Mouse (Mus musculus): ENCODE data around the gene Fbxw2. TPM values are rescaled to one million over a fixed set of nuclear protein-coding genes. Genes with fewer than 3 reads are reported as not detected.
"Not testable (repeated sequence)": the region's sequence is repeated elsewhere in the genome, so short reads cannot be mapped to it uniquely, and the experiment has no call there.

Fbxw2 gene
- polyA plus RNA-seq, 1 experiment: 14.9 TPM

DNA sequence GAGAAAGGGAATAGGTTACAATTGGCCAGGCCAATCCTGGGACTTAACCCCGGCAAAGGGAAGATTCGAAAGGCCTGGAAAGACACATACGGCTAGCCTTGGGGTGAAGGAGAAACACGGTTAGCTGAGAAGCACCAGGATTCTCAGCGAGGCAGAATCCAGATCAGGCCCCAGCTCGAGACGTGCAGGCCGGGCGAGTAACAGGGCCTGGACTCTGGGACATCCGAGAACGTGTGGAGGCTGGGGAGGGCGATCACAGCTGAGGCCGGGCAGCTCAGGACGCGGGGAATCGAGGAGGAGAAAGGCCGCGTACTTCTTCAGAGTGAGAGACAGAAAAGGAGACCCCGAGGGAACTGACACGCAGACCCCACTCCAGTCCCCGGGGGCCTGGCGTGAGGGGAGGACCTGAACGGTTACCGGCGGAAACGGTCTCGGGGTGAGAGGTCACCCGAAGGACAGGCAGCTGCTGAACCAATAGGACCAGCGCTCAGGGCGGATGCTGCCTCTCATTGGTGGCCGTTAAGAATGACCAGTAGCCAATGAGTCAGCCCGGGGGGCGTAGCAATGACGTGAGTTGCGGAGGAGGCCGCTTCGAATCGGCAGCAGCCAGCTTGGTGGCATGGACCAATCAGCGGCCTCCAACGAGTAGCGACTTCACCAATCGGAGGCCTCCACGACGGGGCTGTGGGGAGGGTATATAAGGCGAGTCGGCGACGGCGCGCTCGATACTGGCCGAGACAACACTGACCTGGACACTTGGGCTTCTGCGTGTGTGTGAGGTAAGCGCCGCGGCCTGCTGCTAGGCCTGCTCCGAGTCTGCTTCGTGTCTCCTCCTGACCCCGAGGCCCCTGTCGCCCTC is 54.5 kb downstream of the Fbxw2 start, which contains the start of gene Hspa5:
Gene Hspa5, plus strand, starts transcription at position 603 of the 859 bp plus-strand sequence.
- H3K4me3 ChIP-seq (ENCODE audit: control insufficient read depth, low read depth, low read length): peak within 1 kb of the TSS; percentile 89
- peaks cover 4% of the 10 kb centered on the region for H3K36me3 ChIP-seq (ENCODE audit: control insufficient read depth, insufficient read depth, low read length)
- peaks cover 2% of the 10 kb centered on the region; the same call in 1 of the 2 replicates for H3K4me1 ChIP-seq (ENCODE audit: control insufficient read depth, insufficient read depth, low read length)
- TF ChIP-seq POLR2A (IDR thresholded peaks at IDR 0.05; ENCODE audit: control insufficient read depth, low read depth, low read length) (peak; percentile 100), CTCF (IDR thresholded peaks at IDR 0.05; ENCODE audit: control insufficient read depth, insufficient read depth, insufficient replicate concordance, low read depth, low read length) (0 out of 2 replicates have a peak, but pooled peaks have one; percentile 7)
- H3K27ac ChIP-seq (ENCODE audit: control insufficient read depth, insufficient read depth, low read depth, low read length): peak within 1 kb of the TSS; percentile 100
- no peaks in the 10 kb centered on the region for H3K27me3 ChIP-seq (ENCODE audit: control insufficient read depth, insufficient read depth, low read length)

DNA sequence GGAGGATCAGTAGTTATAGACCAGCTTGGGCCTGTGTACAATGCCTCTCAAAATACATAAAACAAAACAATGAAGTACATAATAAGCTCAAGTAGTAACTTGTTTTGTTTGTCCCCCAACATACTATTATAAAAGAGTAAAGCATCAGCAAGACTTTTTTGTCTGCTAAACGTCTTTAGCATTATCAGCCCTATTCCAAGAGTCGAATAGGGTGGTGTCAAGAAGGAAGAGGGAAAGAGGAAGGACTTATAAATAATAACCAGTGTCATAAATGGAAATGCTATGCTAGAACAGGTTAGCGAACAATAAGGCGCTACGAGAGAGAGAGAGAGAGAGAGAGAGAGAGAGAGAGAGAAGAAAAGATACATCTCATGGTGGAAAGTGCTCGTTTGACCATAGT is 55.2 kb downstream of the Fbxw2 start:
- H3K4me3 ChIP-seq (ENCODE audit: control insufficient read depth, low read depth, low read length): peak overlapping the region; percentile 89
- peaks cover 4% of the 10 kb centered on the region for H3K36me3 ChIP-seq (ENCODE audit: control insufficient read depth, insufficient read depth, low read length)
- TF ChIP-seq POLR2A (IDR thresholded peaks at IDR 0.05; ENCODE audit: control insufficient read depth, low read depth, low read length): no peak
- no peak for TF ChIP-seq CTCF (IDR thresholded peaks at IDR 0.05; ENCODE audit: control insufficient read depth, insufficient read depth, insufficient replicate concordance, low read depth, low read length)
- no peaks in the 10 kb centered on the region for H3K27me3 ChIP-seq (ENCODE audit: control insufficient read depth, insufficient read depth, low read length)
- peaks cover 2% of the 10 kb centered on the region; the same call in 1 of the 2 replicates for H3K4me1 ChIP-seq (ENCODE audit: control insufficient read depth, insufficient read depth, low read length)
- peak overlapping the region; percentile 100 for H3K27ac ChIP-seq (ENCODE audit: control insufficient read depth, insufficient read depth, low read depth, low read length)

DNA sequence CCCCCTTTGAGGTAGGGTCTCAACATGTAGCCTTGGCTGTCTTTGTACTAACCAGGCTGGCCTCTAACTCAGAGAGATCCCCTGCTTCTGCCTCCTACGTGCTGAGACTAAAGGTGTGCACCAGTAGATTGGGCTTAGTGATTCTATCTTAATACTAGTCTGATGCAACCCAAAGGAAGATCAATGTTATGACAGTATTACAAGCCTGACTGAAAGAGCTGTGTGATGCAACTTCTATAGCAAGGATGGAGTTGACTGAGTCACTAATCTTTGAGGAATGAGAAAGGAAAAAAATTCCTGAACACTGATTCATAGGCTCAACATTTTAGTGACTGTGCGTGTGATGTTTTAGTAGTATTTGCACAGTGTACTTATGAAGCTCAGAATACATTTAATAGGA is 56.1 kb downstream of the Fbxw2 start:
- H3K36me3 ChIP-seq (ENCODE audit: control insufficient read depth, insufficient read depth, low read length): peaks cover 4% of the 10 kb centered on the region
- peak overlapping the region; percentile 71 for H3K4me3 ChIP-seq (ENCODE audit: control insufficient read depth, low read depth, low read length)
- H3K27ac ChIP-seq (ENCODE audit: control insufficient read depth, insufficient read depth, low read depth, low read length): no peak overlapping the region
- no peaks in the 10 kb centered on the region for H3K27me3 ChIP-seq (ENCODE audit: control insufficient read depth, insufficient read depth, low read length)
- H3K4me1 ChIP-seq (ENCODE audit: control insufficient read depth, insufficient read depth, low read length): peaks cover 2% of the 10 kb centered on the region; the same call in 1 of the 2 replicates
- TF ChIP-seq CTCF (IDR thresholded peaks at IDR 0.05; ENCODE audit: control insufficient read depth, insufficient read depth, insufficient replicate concordance, low read depth, low read length) (no peak), POLR2A (IDR thresholded peaks at IDR 0.05; ENCODE audit: control insufficient read depth, low read depth, low read length) (no peak)

DNA sequence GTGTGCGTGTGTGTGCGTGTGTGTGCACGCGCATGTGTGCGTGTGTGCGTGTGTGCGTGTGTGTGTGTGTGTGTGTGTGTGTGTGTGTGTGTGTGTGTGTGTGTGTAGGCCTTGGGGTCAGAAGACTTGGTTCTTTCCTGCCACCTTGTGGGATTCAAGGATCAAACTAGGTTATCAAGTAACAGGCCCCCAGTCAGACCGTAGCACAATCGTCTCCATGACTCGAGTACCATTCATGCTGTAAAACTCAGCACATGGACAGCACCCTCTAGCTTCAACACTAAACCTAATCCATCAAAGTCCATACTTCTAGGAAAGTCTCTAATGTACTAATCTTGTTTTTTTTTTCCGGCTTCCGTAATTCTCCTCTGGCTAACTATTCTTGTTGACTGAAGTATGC is 61.3 kb downstream of the Fbxw2 start:
- H3K27me3 ChIP-seq (ENCODE audit: control insufficient read depth, insufficient read depth, low read length): no peaks in the 10 kb centered on the region
- TF ChIP-seq CTCF (IDR thresholded peaks at IDR 0.05; ENCODE audit: control insufficient read depth, insufficient read depth, insufficient replicate concordance, low read depth, low read length) (no peak), POLR2A (IDR thresholded peaks at IDR 0.05; ENCODE audit: control insufficient read depth, low read depth, low read length) (no peak)
- H3K36me3 ChIP-seq (ENCODE audit: control insufficient read depth, insufficient read depth, low read length): no peaks in the 10 kb centered on the region
- H3K27ac ChIP-seq (ENCODE audit: control insufficient read depth, insufficient read depth, low read depth, low read length): no peak overlapping the region
- no peak overlapping the region for H3K4me3 ChIP-seq (ENCODE audit: control insufficient read depth, low read depth, low read length)
- H3K4me1 ChIP-seq (ENCODE audit: control insufficient read depth, insufficient read depth, low read length): no peaks in the 10 kb centered on the region

DNA sequence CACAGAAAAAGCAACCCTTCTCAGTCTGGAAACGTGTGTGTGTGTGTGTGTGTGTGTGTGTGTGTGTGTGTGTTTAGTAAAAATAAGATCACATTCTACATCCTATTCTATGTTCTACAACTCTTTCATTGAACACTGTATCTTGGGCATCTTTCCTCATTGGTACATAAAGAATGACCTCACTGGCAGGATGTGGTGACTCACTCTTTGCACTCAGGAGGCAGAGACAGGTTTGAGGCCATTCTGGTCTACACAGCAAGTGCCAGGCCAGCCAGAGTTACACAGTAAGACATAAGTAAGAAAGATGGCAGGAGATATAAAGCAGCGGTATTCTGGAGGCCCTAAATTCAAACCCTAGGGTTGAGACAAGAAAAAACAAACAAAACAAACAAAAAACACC is 63.2 kb downstream of the Fbxw2 start:
- H3K36me3 ChIP-seq (ENCODE audit: control insufficient read depth, insufficient read depth, low read length): no peaks in the 10 kb centered on the region
- H3K27me3 ChIP-seq (ENCODE audit: control insufficient read depth, insufficient read depth, low read length): no peaks in the 10 kb centered on the region
- TF ChIP-seq CTCF (IDR thresholded peaks at IDR 0.05; ENCODE audit: control insufficient read depth, insufficient read depth, insufficient replicate concordance, low read depth, low read length) (no peak), POLR2A (IDR thresholded peaks at IDR 0.05; ENCODE audit: control insufficient read depth, low read depth, low read length) (no peak)
- H3K4me1 ChIP-seq (ENCODE audit: control insufficient read depth, insufficient read depth, low read length): no peaks in the 10 kb centered on the region
- no peak overlapping the region for H3K27ac ChIP-seq (ENCODE audit: control insufficient read depth, insufficient read depth, low read depth, low read length)
- no peak overlapping the region for H3K4me3 ChIP-seq (ENCODE audit: control insufficient read depth, low read depth, low read length)

DNA sequence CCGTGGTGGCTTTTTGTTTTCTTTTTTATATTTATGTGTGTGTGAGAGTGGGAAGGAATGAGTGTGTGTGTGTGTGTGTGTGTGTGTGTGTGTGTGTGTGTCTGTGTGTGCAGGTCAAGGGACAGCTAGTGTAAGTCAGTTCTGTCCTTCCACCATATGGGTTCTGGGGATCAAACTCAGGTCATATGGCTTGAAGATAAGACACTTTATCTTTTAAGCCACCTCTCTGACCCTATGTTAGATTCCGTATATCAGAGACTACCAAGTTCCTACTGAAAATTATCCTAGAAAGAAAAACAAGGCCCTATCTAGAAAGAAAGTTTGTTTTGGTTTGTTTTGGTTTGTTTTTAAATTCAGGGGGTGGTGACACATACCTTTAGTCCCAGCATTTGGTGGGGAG is 63.9 kb downstream of the Fbxw2 start:
- no peaks in the 10 kb centered on the region for H3K4me1 ChIP-seq (ENCODE audit: control insufficient read depth, insufficient read depth, low read length)
- H3K36me3 ChIP-seq (ENCODE audit: control insufficient read depth, insufficient read depth, low read length): no peaks in the 10 kb centered on the region
- no peak for TF ChIP-seq CTCF (IDR thresholded peaks at IDR 0.05; ENCODE audit: control insufficient read depth, insufficient read depth, insufficient replicate concordance, low read depth, low read length)
- TF ChIP-seq POLR2A (IDR thresholded peaks at IDR 0.05; ENCODE audit: control insufficient read depth, low read depth, low read length): no peak
- H3K27ac ChIP-seq (ENCODE audit: control insufficient read depth, insufficient read depth, low read depth, low read length): no peak overlapping the region
- no peak overlapping the region for H3K4me3 ChIP-seq (ENCODE audit: control insufficient read depth, low read depth, low read length)
- no peaks in the 10 kb centered on the region for H3K27me3 ChIP-seq (ENCODE audit: control insufficient read depth, insufficient read depth, low read length)

DNA sequence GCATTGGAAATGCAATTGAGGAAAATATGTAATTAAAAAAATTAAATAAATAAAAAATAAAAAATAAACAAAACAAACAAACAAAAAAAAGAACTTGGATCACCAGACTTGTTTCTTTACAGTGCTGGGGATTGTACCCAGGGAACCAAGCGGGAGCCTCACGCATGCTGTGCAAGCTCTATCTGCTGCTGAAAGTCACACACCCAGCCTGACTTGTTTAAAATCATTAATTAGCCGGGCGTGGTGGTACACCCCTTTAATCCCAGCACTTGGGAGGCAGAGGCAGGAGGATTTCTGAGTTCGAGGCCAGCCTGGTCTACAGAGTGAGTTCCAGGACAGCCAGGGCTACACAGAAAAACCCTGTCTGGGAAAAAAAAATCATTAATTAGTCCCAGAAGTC is 64.8 kb downstream of the Fbxw2 start:
- not testable (repeated sequence) for H3K4me1 ChIP-seq (ENCODE audit: control insufficient read depth, insufficient read depth, low read length); H3K36me3 ChIP-seq (ENCODE audit: control insufficient read depth, insufficient read depth, low read length); H3K27me3 ChIP-seq (ENCODE audit: control insufficient read depth, insufficient read depth, low read length); H3K27ac ChIP-seq (ENCODE audit: control insufficient read depth, insufficient read depth, low read depth, low read length); H3K4me3 ChIP-seq (ENCODE audit: control insufficient read depth, low read depth, low read length)
